Mouse (Mus musculus): Measurements from ENCODE around the gene Pmis2.
A peak's percentile ranks its signal among the peaks of the same experiment; 100 is the strongest.

Gene Pmis2

DNA sequence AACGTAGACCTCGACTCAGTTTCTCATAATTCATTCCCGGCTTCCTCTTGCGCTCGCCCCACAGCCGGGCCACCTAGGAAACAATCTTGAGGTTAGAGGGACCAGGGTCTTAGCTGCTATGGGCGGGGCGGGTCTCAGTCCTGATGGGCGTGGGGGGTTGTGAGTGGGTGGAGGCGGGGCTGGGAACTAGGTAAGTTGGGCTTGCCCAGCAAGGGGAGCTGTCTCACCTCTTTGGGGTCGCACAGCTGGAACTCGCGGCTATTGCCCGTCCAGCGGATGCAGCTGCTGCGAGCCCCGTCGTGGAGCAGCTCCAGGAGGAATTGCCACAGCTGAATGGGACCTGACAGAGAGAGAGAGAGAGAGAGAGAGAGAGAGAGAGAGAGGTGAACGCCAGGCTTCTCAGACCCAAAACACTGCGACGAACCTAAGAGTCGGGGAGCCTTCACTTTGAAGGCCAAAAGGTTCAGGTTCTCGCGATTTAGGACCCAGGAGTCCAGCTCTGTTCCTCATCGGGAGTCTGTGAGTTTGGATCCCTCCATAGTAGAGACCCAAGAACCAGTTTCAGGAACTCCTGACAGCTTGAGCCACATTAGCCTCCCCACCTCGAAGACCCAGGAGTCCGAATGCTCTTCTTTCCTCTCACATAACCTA lies 37.5 kb downstream of the Pmis2 start:
- DNase-seq (ENCODE audit: low spot score in 2 of 2) = no peak

- no peak for DNase-seq (ENCODE audit: low spot score in 2 of 2)
Observed at GRCm38 (mm10) chr7:30629013-30629412, 42.4 kb downstream of the Pmis2 start.

DNA sequence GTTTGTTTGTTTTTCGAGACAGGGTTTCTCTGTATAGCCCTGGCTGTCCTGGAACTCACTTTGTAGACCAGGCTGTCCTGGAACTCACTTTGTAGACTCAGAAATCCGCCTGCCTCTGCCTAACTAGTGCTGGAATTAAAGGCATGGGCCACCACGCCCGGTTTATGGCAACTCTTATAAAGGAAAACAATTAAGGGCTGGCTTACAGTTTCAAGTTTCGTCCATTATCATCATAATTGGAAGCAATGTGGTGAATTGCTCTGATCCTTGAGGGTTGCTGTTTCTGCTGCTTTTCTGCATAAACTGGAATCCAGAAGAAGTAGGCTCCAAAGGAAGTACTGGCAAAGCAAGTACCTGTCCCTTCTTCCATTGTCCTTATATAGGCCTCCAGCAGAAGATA lies 44.8 kb downstream of the Pmis2 start:
- DNase-seq (ENCODE audit: low spot score in 2 of 2) = no peak

- peak; percentile 79 to 85 for DNase-seq (ENCODE audit: low spot score in 2 of 2)
Observed at GRCm38 (mm10) chr7:30625530-30626384, 45.6 kb downstream of the Pmis2 start, which contains the start of gene Cox6b1. Gene Cox6b1 (minus strand): TSS chr7:30626151.
